Mouse (Mus musculus): ENCODE results near the gene Camsap3. TPM values are rescaled to one million over a fixed set of nuclear protein-coding genes. Genes with fewer than 3 reads are reported as not detected.

The Camsap3 gene
- total and polyA plus RNA-seq, 3 experiments = 0.36 to 0.51 TPM; not detected in 1

- peak overlapping the region; percentile 85 for H3K9ac ChIP-seq (ENCODE audit: insufficient read depth, low read depth)
- H3K27me3 ChIP-seq (replicated peaks) = peaks cover 2% of the 10 kb centered on the region
- H3K27ac ChIP-seq (ENCODE audit: insufficient read depth, low read depth) = peak overlapping the region; percentile 47; the same call in 1 of the 2 replicates
- peak overlapping the region; percentile 39 for H3K4me2 ChIP-seq (ENCODE audit: insufficient read depth, low read depth, poor library complexity, severe bottlenecking)
- in situ Hi-C loops (cut with MboI; ENCODE audit: low pct_ligation_motif_present, low pct_unique_long_range_greater_than_20kb, low sequenced_read_pairs) = no loop called here
- TF ChIP-seq SMC3 (IDR thresholded peaks at IDR 0.05; ENCODE audit: low read depth, low read length) (no peak), HCFC1 (IDR thresholded peaks at IDR 0.05; ENCODE audit: low read depth, low read length) (peak; percentile 27; the same call in 1 of the 2 replicates), PAX5 (IDR thresholded peaks at IDR 0.05; ENCODE audit: low read length) (no peak), CHD2 (IDR thresholded peaks at IDR 0.05; ENCODE audit: low read length) (peak; percentile 80; the same call in 1 of the 2 replicates), ELF1 (IDR thresholded peaks at IDR 0.05; ENCODE audit: low read depth, low read length) (peak; percentile 71)
- peaks cover 34 to 43% of the 10 kb centered on the region in 2 experiments for H3K36me3 ChIP-seq (replicated peaks in 1 of 2; ENCODE audit: control insufficient read depth in 1 of 2, insufficient read depth in 1 of 2, low read length in 1 of 2)
- H3K4me3 ChIP-seq (replicated peaks in 1 of 3; ENCODE audit: low read depth in 2 of 3, low read length in 2 of 3, poor library complexity in 1 of 3) = peak overlapping the region; percentile 91 to 98 (median 97)
- dilution Hi-C loops (cut with MboI; ENCODE audit: extremely low pct_ligation_motif_present, extremely low pct_unique_long_range_greater_than_20kb, low sequenced_read_pairs) = no loop called here
- H3K79me2 ChIP-seq (replicated peaks; ENCODE audit: control insufficient read depth, extremely low read depth, insufficient read depth, poor library complexity, severe bottlenecking) = peaks cover 16% of the 10 kb centered on the region
- peaks cover 7 to 34% of the 10 kb centered on the region in 2 experiments for H3K4me1 ChIP-seq (ENCODE audit: control insufficient read depth in 1 of 2, insufficient read depth in 2 of 2)
- no peaks in the 10 kb centered on the region for H3K9me3 ChIP-seq (replicated peaks; ENCODE audit: low read length)
- DNase-seq (ENCODE audit: extremely low read depth) = peak; percentile 56
Observed at GRCm38 (mm10) chr8:3631478-3631875, 44.4 kb downstream of the Camsap3 start.

GRCm38 (mm10) chr8:3645804-3646203 lies 58.7 kb downstream of the Camsap3 start:
- in situ Hi-C loops (cut with MboI; ENCODE audit: low pct_ligation_motif_present, low pct_unique_long_range_greater_than_20kb, low sequenced_read_pairs) (no loop called here), dilution Hi-C loops (cut with MboI; ENCODE audit: extremely low pct_ligation_motif_present, extremely low pct_unique_long_range_greater_than_20kb, low sequenced_read_pairs) (no loop called here)
- TF ChIP-seq CTCF (conservative IDR thresholded peaks at IDR 0.05 in 1 of 2, IDR thresholded peaks at IDR 0.05 in 1 of 2; ENCODE audit: low read depth in 2 of 2, low read length in 2 of 2) (peak in 1 of 2 experiments; percentile 68; a peak in 2 of 4 replicates), TBP (conservative IDR thresholded peaks at IDR 0.05; ENCODE audit: low read depth, low read length) (no peak), RAD21 (IDR thresholded peaks at IDR 0.05; ENCODE audit: low read depth, low read length) (peak; percentile 67), SMC3 (IDR thresholded peaks at IDR 0.05; ENCODE audit: low read depth, low read length) (peak; percentile 49)
- H3K27ac ChIP-seq (ENCODE audit: insufficient read depth, low read depth) = no peak overlapping the region
- H3K36me3 ChIP-seq (replicated peaks in 1 of 2; ENCODE audit: control insufficient read depth in 1 of 2, insufficient read depth in 1 of 2, low read length in 1 of 2) = peaks cover 17 to 25% of the 10 kb centered on the region in 2 experiments
- no peaks in the 10 kb centered on the region for H3K27me3 ChIP-seq (replicated peaks)
- peaks cover 0 to 13% of the 10 kb centered on the region in 2 experiments; a peak in 2 of 4 replicates for H3K4me1 ChIP-seq (ENCODE audit: control insufficient read depth in 1 of 2, insufficient read depth in 2 of 2)
- no peak overlapping the region for H3K4me3 ChIP-seq (replicated peaks in 1 of 3; ENCODE audit: low read depth in 2 of 3, low read length in 2 of 3, poor library complexity in 1 of 3)
- no peak overlapping the region for H3K4me2 ChIP-seq (ENCODE audit: insufficient read depth, low read depth, poor library complexity, severe bottlenecking)
- H3K79me2 ChIP-seq (replicated peaks; ENCODE audit: control insufficient read depth, extremely low read depth, insufficient read depth, poor library complexity, severe bottlenecking) = no peaks in the 10 kb centered on the region
- peak; percentile 75 for DNase-seq (ENCODE audit: extremely low read depth)
- H3K9me3 ChIP-seq (replicated peaks; ENCODE audit: low read length) = no peaks in the 10 kb centered on the region
- no peak overlapping the region for H3K9ac ChIP-seq (ENCODE audit: insufficient read depth, low read depth)

GRCm38 (mm10) chr8:3646824-3647531 lies 59.9 kb downstream of the Camsap3 start:
- no peak overlapping the region for H3K4me3 ChIP-seq (replicated peaks in 1 of 3; ENCODE audit: low read depth in 2 of 3, low read length in 2 of 3, poor library complexity in 1 of 3)
- dilution Hi-C loops (cut with MboI; ENCODE audit: extremely low pct_ligation_motif_present, extremely low pct_unique_long_range_greater_than_20kb, low sequenced_read_pairs) = no loop called here
- no peak for TF ChIP-seq ZNF384 (IDR thresholded peaks at IDR 0.05; ENCODE audit: low read depth, low read length)
- TF ChIP-seq CHD2 (IDR thresholded peaks at IDR 0.05; ENCODE audit: low read length) = no peak
- TF ChIP-seq CHD1 (IDR thresholded peaks at IDR 0.05; ENCODE audit: low read depth, low read length) = no peak
- TF ChIP-seq SMC3 (IDR thresholded peaks at IDR 0.05; ENCODE audit: low read depth, low read length) = no peak
- TF ChIP-seq MAX (IDR thresholded peaks at IDR 0.05; ENCODE audit: low read length) = no peak
- TF ChIP-seq GABPA (IDR thresholded peaks at IDR 0.05; ENCODE audit: insufficient replicate concordance, low read depth, low read length) = no peak
- TF ChIP-seq RAD21 (IDR thresholded peaks at IDR 0.05; ENCODE audit: low read depth, low read length) = no peak
- TF ChIP-seq EP300 (IDR thresholded peaks at IDR 0.05; ENCODE audit: low read length) = no peak
- TF ChIP-seq MAFK (IDR thresholded peaks at IDR 0.05; ENCODE audit: insufficient replicate concordance, low read length) = no peak
- TF ChIP-seq E2F4 (IDR thresholded peaks at IDR 0.05; ENCODE audit: insufficient replicate concordance, low read depth, low read length) = no peak
- no peak for TF ChIP-seq ETS1 (conservative IDR thresholded peaks at IDR 0.05; ENCODE audit: low read depth, low read length)
- no peak for TF ChIP-seq USF1 (IDR thresholded peaks at IDR 0.05; ENCODE audit: low read depth, low read length)
- no peak for TF ChIP-seq NRF1 (IDR thresholded peaks at IDR 0.05; ENCODE audit: low read depth, low read length)
- TF ChIP-seq ELF1 (IDR thresholded peaks at IDR 0.05; ENCODE audit: low read depth, low read length) = no peak
- H3K27ac ChIP-seq (ENCODE audit: insufficient read depth, low read depth) = no peak overlapping the region
- no peak overlapping the region for H3K4me2 ChIP-seq (ENCODE audit: insufficient read depth, low read depth, poor library complexity, severe bottlenecking)
- no peaks in the 10 kb centered on the region for H3K79me2 ChIP-seq (replicated peaks; ENCODE audit: control insufficient read depth, extremely low read depth, insufficient read depth, poor library complexity, severe bottlenecking)
- no peaks in the 10 kb centered on the region for H3K9me3 ChIP-seq (replicated peaks; ENCODE audit: low read length)
- H3K36me3 ChIP-seq (replicated peaks in 1 of 2; ENCODE audit: control insufficient read depth in 1 of 2, insufficient read depth in 1 of 2, low read length in 1 of 2) = peaks cover 6 to 13% of the 10 kb centered on the region in 2 experiments
- no peak for DNase-seq (ENCODE audit: extremely low read depth)
- H3K27me3 ChIP-seq (replicated peaks) = no peaks in the 10 kb centered on the region
- in situ Hi-C loops (cut with MboI; ENCODE audit: low pct_ligation_motif_present, low pct_unique_long_range_greater_than_20kb, low sequenced_read_pairs) = no loop called here
- no peak overlapping the region for H3K9ac ChIP-seq (ENCODE audit: insufficient read depth, low read depth)
- peaks cover 0 to 13% of the 10 kb centered on the region in 2 experiments; a peak in 2 of 4 replicates for H3K4me1 ChIP-seq (ENCODE audit: control insufficient read depth in 1 of 2, insufficient read depth in 2 of 2)
